Mouse (Mus musculus) forelimb bud, embryonic 11.5 days (tissue): ENCODE data around the gene Kat2b.
"Not testable (repeated sequence)": the region's sequence is repeated elsewhere in the genome, so short reads cannot be mapped to it uniquely, and the experiment has no call there.

Source experiments
- DNase-seq: peaks from one replicate; pipeline ENCODE4 v3.0.0-alpha.2; 2012; ENCODE audit warnings: low read depth, low spot score

Kat2b gene

GRCm38 (mm10) chr17:53569829-53570228 is 3.2 kb downstream of the Kat2b start:
- no peak for DNase-seq

GRCm38 (mm10) chr17:53570361-53570875 is 3.8 kb downstream of the Kat2b start:
- DNase-seq, result no peak

- not testable (repeated sequence) for DNase-seq
Observed at GRCm38 (mm10) chr17:53570932-53571331, 4.3 kb downstream of the Kat2b start.

- DNase-seq, result no peak
Observed at GRCm38 (mm10) chr17:53573019-53573556, 6.4 kb downstream of the Kat2b start.

- DNase-seq, result no peak
Observed at GRCm38 (mm10) chr17:53577151-53577550, 10.5 kb downstream of the Kat2b start.

- DNase-seq, result no peak
Observed at GRCm38 (mm10) chr17:53577754-53578153, 11.1 kb downstream of the Kat2b start.

GRCm38 (mm10) chr17:53578249-53578648 is 11.6 kb downstream of the Kat2b start:
- DNase-seq, result no peak

- no peak for DNase-seq
Observed at GRCm38 (mm10) chr17:53578776-53579175, 12.1 kb downstream of the Kat2b start.

GRCm38 (mm10) chr17:53579612-53580011 is 13.0 kb downstream of the Kat2b start:
- no peak for DNase-seq

- no peak for DNase-seq
Observed at GRCm38 (mm10) chr17:53580237-53580636, 13.6 kb downstream of the Kat2b start.

- no peak for DNase-seq
Observed at GRCm38 (mm10) chr17:53582026-53582585, 15.4 kb downstream of the Kat2b start.

- no peak for DNase-seq
Observed at GRCm38 (mm10) chr17:53582805-53583204, 16.1 kb downstream of the Kat2b start.

- DNase-seq, result no peak
Observed at GRCm38 (mm10) chr17:53583846-53584579, 17.4 kb downstream of the Kat2b start.

GRCm38 (mm10) chr17:53587074-53587851 is 20.6 kb downstream of the Kat2b start:
- DNase-seq, result no peak

- no peak for DNase-seq
Observed at GRCm38 (mm10) chr17:53588097-53588855, 21.6 kb downstream of the Kat2b start.

- no peak for DNase-seq
Observed at GRCm38 (mm10) chr17:53590110-53590509, 23.4 kb downstream of the Kat2b start.

- no peak for DNase-seq
Observed at GRCm38 (mm10) chr17:53591910-53592309, 25.2 kb downstream of the Kat2b start.

- no peak for DNase-seq
Observed at GRCm38 (mm10) chr17:53594590-53594989, 27.9 kb downstream of the Kat2b start.

- no peak for DNase-seq
Observed at GRCm38 (mm10) chr17:53595527-53595926, 28.9 kb downstream of the Kat2b start.

- no peak for DNase-seq
Observed at GRCm38 (mm10) chr17:53596314-53596882, 29.7 kb downstream of the Kat2b start.
